Mouse (Mus musculus): ENCODE results near the gene Triobp. TPM values are rescaled to one million over a fixed set of nuclear protein-coding genes. Genes with fewer than 3 reads are reported as not detected.

Gene Triobp
- polyA plus RNA-seq, 1 experiment from 2014 or later = 34.8 TPM

DNA sequence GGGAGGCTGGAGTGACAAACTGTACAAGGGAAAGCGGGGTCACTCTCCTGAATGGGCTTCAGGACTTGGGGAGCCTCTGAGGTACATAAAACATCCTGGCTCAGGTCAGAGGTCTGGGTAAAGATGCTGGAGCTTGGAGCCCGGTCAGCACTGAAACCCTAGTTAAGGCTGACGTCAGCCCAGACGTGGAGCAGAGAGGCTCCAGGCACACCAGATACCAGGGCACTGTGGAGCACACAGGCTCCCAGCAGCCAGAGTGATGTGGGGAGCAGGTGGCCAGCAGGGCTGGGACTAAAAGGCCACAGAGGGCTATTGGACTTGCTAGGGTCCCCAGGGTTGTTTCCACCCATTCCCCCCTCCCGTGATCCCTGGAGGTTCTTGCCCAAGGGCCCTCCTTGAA lies 62.2 kb downstream of the Triobp start:
- Histone ChIP-seq H3K4me1 (ENCODE audit: control insufficient read depth, insufficient read depth, low read length) (peaks cover 2% of the 10 kb centered on the region; the same call in 1 of the 2 replicates), H3K27ac (ENCODE audit: low read depth, low read length) (no peak overlapping the region), H3K4me2 (no peak overlapping the region), H3K27me3 (ENCODE audit: control insufficient read depth, insufficient read depth, low read length) (no peaks in the 10 kb centered on the region), H3K9ac (ENCODE audit: low read length) (no peak overlapping the region), H3K4me3 (ENCODE audit: low read depth, low read length) (no peak overlapping the region), H3K36me3 (ENCODE audit: control insufficient read depth, insufficient read depth, low read length) (peaks cover 5% of the 10 kb centered on the region; the same call in 1 of the 2 replicates), H3K9me3 (ENCODE audit: control insufficient read depth, low read length) (no peaks in the 10 kb centered on the region)
- ATAC-seq (ENCODE audit: low FRiP score) (no peak), DNase-seq (ENCODE audit: low spot score, missing footprints) (no peak)
- 70% methylated on average over 5 of the region's 5 CpGs for WGBS

DNA sequence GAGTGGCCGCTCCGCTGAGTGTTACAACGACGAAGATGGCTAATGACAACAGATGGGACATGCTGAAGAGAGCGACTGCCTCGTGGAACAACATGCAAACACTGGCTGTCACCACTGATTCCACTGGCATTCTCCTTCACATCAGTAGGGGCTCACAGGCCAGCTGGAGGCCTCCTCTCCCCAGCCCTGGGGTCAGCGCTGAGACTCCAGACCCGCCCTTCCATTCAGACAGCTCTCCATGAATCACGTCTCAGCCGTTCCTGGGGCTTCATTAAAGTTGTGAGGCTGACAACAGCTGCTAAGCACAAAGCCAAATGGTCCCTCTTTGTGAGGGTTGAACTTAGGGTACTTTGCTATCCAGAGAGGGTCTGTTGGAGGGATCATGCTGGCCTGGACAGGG lies 64.0 kb downstream of the Triobp start:
- Histone ChIP-seq H3K4me2 (no peak overlapping the region), H3K36me3 (ENCODE audit: control insufficient read depth, insufficient read depth, low read length) (no peaks in the 10 kb centered on the region), H3K9ac (ENCODE audit: low read length) (no peak overlapping the region), H3K4me3 (ENCODE audit: low read depth, low read length) (no peak overlapping the region), H3K27ac (ENCODE audit: low read depth, low read length) (no peak overlapping the region), H3K4me1 (ENCODE audit: control insufficient read depth, insufficient read depth, low read length) (peaks cover 2% of the 10 kb centered on the region; the same call in 1 of the 2 replicates), H3K27me3 (ENCODE audit: control insufficient read depth, insufficient read depth, low read length) (no peaks in the 10 kb centered on the region), H3K9me3 (ENCODE audit: control insufficient read depth, low read length) (no peaks in the 10 kb centered on the region)
- WGBS = 59% methylated on average over 10 of the region's 10 CpGs
- ATAC-seq (ENCODE audit: low FRiP score) = no peak
- DNase-seq (ENCODE audit: low spot score, missing footprints) = no peak

DNA sequence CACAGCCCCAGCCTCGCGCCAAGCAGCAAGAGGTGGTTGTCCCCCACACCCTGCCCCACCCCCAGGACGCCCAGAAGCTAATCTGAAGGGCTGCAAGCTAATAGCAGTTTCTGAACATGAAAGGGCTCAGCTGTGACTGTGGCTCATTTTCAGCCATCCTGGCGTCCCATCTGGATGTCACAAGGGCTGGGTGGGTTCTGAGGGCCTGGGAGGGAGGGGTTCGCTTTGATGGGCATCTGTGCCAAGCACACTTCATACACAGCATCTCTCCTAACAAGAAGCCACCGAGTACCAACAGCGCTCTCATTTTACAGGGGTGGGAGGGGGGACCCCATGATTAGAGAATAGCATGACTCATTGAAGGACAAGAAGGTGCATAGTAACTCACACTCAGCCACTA lies 65.9 kb downstream of the Triobp start:
- H3K27ac ChIP-seq (ENCODE audit: low read depth, low read length) = no peak overlapping the region
- DNase-seq (ENCODE audit: low spot score, missing footprints) = no peak
- H3K36me3 ChIP-seq (ENCODE audit: control insufficient read depth, insufficient read depth, low read length) = no peaks in the 10 kb centered on the region
- H3K4me1 ChIP-seq (ENCODE audit: control insufficient read depth, insufficient read depth, low read length) = peaks cover 2% of the 10 kb centered on the region; the same call in 1 of the 2 replicates
- no peak overlapping the region for H3K4me2 ChIP-seq
- H3K9ac ChIP-seq (ENCODE audit: low read length) = no peak overlapping the region
- no peaks in the 10 kb centered on the region for H3K9me3 ChIP-seq (ENCODE audit: control insufficient read depth, low read length)
- no peak for ATAC-seq (ENCODE audit: low FRiP score)
- no peak overlapping the region for H3K4me3 ChIP-seq (ENCODE audit: low read depth, low read length)
- no peaks in the 10 kb centered on the region for H3K27me3 ChIP-seq (ENCODE audit: control insufficient read depth, insufficient read depth, low read length)
- 77% methylated on average over 7 of the region's 7 CpGs for WGBS

DNA sequence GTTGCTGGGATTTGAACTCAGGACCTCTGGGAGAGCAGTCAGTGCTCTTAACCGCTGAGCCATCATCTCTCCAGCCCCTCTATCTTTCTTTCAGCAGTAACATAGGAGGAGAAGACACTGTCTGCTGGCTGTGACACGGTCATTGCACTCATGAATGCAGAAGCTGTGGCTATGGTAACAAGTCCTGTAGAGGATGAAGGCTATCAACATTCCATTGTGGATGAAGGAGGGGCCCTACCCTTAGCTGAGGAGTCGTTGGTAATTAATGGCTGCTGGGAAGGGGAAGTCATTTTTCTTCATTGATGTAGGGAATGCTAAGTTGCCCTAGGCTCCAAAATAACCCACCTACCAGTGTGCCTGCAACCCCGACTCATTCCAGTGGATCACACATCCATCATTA lies 70.7 kb downstream of the Triobp start:
- H3K9ac ChIP-seq (ENCODE audit: low read length) = no peak overlapping the region
- H3K4me2 ChIP-seq = no peak overlapping the region
- H3K36me3 ChIP-seq (ENCODE audit: control insufficient read depth, insufficient read depth, low read length) = no peaks in the 10 kb centered on the region; the same call in 1 of the 2 replicates
- DNase-seq (ENCODE audit: low spot score, missing footprints) (no peak), ATAC-seq (ENCODE audit: low FRiP score) (no peak)
- H3K27ac ChIP-seq (ENCODE audit: low read depth, low read length) = no peak overlapping the region
- H3K9me3 ChIP-seq (ENCODE audit: control insufficient read depth, low read length) = no peaks in the 10 kb centered on the region
- WGBS = 47% methylated on average over 4 of the region's 4 CpGs
- no peaks in the 10 kb centered on the region for H3K27me3 ChIP-seq (ENCODE audit: control insufficient read depth, insufficient read depth, low read length)
- no peak overlapping the region for H3K4me3 ChIP-seq (ENCODE audit: low read depth, low read length)
- no peaks in the 10 kb centered on the region for H3K4me1 ChIP-seq (ENCODE audit: control insufficient read depth, insufficient read depth, low read length)

DNA sequence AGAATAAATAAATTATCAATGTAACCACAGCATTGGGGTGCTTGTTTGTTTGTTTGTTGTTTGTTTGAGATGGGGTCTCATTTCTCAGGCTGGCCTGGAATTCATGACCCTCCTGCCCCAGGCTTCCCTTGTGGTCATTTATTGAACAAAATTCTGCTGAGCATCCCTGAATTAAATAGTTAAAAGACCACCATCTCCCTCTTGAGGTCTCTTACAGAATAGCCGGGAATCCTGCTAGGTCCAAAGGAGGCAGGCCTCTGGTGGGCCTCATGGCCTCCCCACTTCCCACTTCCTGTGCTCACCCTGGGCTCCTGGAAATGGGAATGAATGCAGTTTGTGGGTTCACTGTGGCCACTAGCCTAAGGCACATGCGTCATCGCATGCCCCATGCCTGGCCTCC lies 71.4 kb downstream of the Triobp start:
- no peak overlapping the region for H3K4me3 ChIP-seq (ENCODE audit: low read depth, low read length)
- H3K27me3 ChIP-seq (ENCODE audit: control insufficient read depth, insufficient read depth, low read length) = no peaks in the 10 kb centered on the region
- no peaks in the 10 kb centered on the region for H3K4me1 ChIP-seq (ENCODE audit: control insufficient read depth, insufficient read depth, low read length)
- DNase-seq (ENCODE audit: low spot score, missing footprints) = no peak
- H3K4me2 ChIP-seq = no peak overlapping the region
- no peak overlapping the region for H3K27ac ChIP-seq (ENCODE audit: low read depth, low read length)
- WGBS = 64% methylated on average over 3 of the region's 3 CpGs
- H3K36me3 ChIP-seq (ENCODE audit: control insufficient read depth, insufficient read depth, low read length) = no peaks in the 10 kb centered on the region; the same call in 1 of the 2 replicates
- H3K9ac ChIP-seq (ENCODE audit: low read length) = no peak overlapping the region
- ATAC-seq (ENCODE audit: low FRiP score) = no peak
- H3K9me3 ChIP-seq (ENCODE audit: control insufficient read depth, low read length) = no peaks in the 10 kb centered on the region

DNA sequence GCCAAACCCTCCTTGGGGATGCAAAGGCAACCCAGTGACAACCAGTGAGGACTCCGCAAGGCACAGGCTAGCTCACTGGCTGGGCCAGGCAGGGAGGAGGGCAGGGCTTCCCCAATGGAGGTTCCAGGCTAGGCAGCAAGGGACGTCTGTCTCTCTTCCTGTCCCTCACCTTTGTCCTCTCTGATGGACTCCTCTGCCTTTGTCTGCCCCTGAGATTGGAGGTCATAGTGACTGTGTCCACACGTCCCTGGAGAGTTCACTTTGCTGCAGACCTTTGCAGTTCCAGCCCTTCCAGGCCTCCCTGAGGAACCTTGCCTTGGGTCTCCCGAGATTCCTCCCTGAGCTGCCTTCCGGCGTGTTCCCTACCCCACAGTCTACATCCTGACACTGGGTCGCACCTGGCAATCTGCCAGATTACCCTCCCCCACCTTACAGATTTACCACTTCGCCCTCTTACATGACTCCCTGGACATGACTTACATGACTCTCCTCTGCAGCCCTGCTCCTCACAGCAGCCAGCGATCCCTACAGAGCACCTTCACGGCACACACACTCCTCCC lies 75.2 kb downstream of the Triobp start:
- Histone ChIP-seq H3K27ac (ENCODE audit: low read depth, low read length) (no peak overlapping the region), H3K4me2 (no peak overlapping the region), H3K4me1 (ENCODE audit: control insufficient read depth, insufficient read depth, low read length) (peaks cover 15% of the 10 kb centered on the region), H3K36me3 (ENCODE audit: control insufficient read depth, insufficient read depth, low read length) (no peaks in the 10 kb centered on the region; the same call in 1 of the 2 replicates), H3K9me3 (ENCODE audit: control insufficient read depth, low read length) (no peaks in the 10 kb centered on the region), H3K9ac (ENCODE audit: low read length) (no peak overlapping the region), H3K4me3 (ENCODE audit: low read depth, low read length) (no peak overlapping the region), H3K27me3 (ENCODE audit: control insufficient read depth, insufficient read depth, low read length) (no peaks in the 10 kb centered on the region)
- 71% methylated on average over 10 of the region's 10 CpGs for WGBS
- ATAC-seq (ENCODE audit: low FRiP score) (no peak), DNase-seq (ENCODE audit: low spot score, missing footprints) (no peak)

DNA sequence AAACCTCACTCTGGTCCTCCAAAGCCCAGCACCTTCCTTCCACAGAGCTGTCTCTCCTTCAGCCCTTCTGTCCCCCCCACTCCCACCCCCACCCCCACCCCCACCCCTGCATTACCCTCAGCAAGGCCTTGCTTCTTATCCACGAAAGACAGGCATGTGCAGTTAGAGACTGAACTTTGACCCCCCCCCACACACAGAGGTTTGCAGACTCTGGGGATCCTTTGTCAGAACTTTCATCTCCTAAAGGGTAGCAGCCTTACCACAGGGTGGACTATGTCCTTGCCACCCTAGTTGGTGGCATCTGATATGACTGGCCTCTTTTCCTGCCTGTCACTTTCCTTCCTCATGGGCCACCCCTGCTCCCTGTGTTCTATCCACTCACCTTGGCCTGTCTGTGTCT lies 75.8 kb downstream of the Triobp start:
- 38% methylated on average over 1 of the region's 1 CpGs for WGBS
- Histone ChIP-seq H3K27me3 (ENCODE audit: control insufficient read depth, insufficient read depth, low read length) (no peaks in the 10 kb centered on the region), H3K4me2 (no peak overlapping the region), H3K36me3 (ENCODE audit: control insufficient read depth, insufficient read depth, low read length) (no peaks in the 10 kb centered on the region; the same call in 1 of the 2 replicates), H3K27ac (ENCODE audit: low read depth, low read length) (no peak overlapping the region), H3K4me1 (ENCODE audit: control insufficient read depth, insufficient read depth, low read length) (peaks cover 15% of the 10 kb centered on the region), H3K9me3 (ENCODE audit: control insufficient read depth, low read length) (no peaks in the 10 kb centered on the region), H3K4me3 (ENCODE audit: low read depth, low read length) (no peak overlapping the region), H3K9ac (ENCODE audit: low read length) (no peak overlapping the region; the same call in 1 of the 2 replicates)
- ATAC-seq (ENCODE audit: low FRiP score) (no peak), DNase-seq (ENCODE audit: low spot score, missing footprints) (no peak)

DNA sequence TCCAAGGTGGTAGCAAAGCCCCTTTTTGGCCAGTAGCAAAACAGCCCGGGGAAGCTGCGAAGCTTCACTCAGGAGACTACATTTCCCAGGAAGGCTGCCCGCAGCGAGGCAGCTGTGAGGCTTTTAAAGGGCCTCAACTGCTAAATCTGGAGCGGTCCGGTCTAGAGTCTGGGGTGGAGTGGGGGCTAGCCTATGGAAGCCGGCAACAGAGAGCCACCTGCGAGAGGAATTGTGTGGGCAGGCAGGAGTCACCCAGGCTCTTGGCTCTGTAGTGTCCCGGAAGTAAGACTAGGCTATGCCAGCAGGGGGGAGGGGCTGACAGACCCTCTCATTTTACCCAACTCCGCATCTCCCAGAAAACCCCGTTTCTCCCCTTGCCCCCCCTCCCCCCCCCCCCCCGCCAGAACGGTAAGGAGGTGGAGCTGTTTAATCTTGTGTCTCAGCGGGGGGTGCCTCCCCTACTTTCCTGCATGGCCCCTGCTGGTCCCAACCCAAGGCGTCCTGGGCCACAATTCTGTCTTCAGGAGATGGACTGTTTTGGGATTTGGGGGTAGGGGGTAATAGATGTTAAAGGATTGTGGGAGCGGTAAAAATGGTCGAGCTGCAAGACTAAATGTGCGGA lies 78.3 kb downstream of the Triobp start:
- DNase-seq (ENCODE audit: low spot score, missing footprints) (peak; percentile 91), ATAC-seq (ENCODE audit: low FRiP score) (no peak)
- Histone ChIP-seq H3K27ac (ENCODE audit: low read depth, low read length) (no peak overlapping the region), H3K4me1 (ENCODE audit: control insufficient read depth, insufficient read depth, low read length) (peaks cover 25% of the 10 kb centered on the region), H3K9ac (ENCODE audit: low read length) (peak overlapping the region; percentile 38; the same call in 1 of the 2 replicates), H3K4me3 (ENCODE audit: low read depth, low read length) (0 out of 2 replicates have a peak overlapping the region, but pooled peaks have one; percentile 9), H3K36me3 (ENCODE audit: control insufficient read depth, insufficient read depth, low read length) (no peaks in the 10 kb centered on the region), H3K9me3 (ENCODE audit: control insufficient read depth, low read length) (no peaks in the 10 kb centered on the region), H3K4me2 (peak overlapping the region; percentile 35), H3K27me3 (ENCODE audit: control insufficient read depth, insufficient read depth, low read length) (no peaks in the 10 kb centered on the region)
- 8% methylated on average over 16 of the region's 18 CpGs for WGBS

DNA sequence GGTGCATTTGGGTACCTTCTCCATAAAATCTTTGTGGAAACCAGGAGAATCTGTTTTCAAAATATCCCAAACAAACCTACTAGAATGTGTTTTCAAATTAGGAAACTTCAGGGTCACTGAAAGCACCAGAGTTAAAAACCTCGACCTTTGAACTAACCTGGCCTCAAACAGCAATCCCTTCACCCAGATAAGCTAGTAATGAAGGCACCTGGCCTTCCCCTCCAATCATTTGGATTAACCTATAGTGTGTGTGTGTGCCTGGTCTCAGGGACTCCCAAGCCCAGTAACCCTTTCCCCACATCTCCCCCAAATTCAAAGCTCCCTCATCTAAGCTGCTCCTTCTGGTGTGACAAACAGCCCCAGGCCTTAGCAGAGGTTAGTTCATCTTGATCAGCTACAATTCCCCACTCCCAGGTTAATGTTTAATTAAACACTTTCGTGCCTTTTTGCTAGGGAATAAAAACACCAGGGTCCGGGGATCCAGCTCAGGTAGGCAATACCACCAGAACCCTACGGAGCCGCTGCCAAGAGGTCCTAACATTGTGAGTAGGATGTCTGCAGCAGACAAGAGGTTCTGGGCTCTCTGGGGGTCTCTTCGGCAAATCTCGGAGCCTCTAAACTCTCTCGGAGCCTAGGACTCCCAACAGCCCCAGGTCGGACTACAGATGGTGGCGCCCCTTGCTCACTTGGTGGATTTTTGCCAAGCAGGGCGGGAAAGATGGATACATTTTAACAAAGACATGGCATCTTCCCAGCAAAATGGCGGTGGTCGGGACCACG lies 79.2 kb downstream of the Triobp start:
- ATAC-seq (ENCODE audit: low FRiP score) (no peak), DNase-seq (ENCODE audit: low spot score, missing footprints) (no peak)
- H3K4me1 ChIP-seq (ENCODE audit: control insufficient read depth, insufficient read depth, low read length) = peaks cover 30% of the 10 kb centered on the region
- H3K27me3 ChIP-seq (ENCODE audit: control insufficient read depth, insufficient read depth, low read length) = no peaks in the 10 kb centered on the region
- H3K27ac ChIP-seq (ENCODE audit: low read depth, low read length) = no peak overlapping the region
- H3K9me3 ChIP-seq (ENCODE audit: control insufficient read depth, low read length) = no peaks in the 10 kb centered on the region
- no peak overlapping the region for H3K9ac ChIP-seq (ENCODE audit: low read length)
- no peaks in the 10 kb centered on the region for H3K36me3 ChIP-seq (ENCODE audit: control insufficient read depth, insufficient read depth, low read length)
- 48% methylated on average over 14 of the region's 14 CpGs for WGBS
- H3K4me3 ChIP-seq (ENCODE audit: low read depth, low read length) = no peak overlapping the region; the same call in 1 of the 2 replicates
- peak overlapping the region; percentile 97 for H3K4me2 ChIP-seq

Measured in midbrain, embryonic 11.5 days (tissue).